Mouse (Mus musculus) kidney, postnatal 25 days (tissue): Measurements from ENCODE around the gene Gm20388.
A peak's percentile ranks its signal among the peaks of the same experiment; 100 is the strongest.

Experiments
- DNase-seq, 2 experiments: peaks; one replicate each; pipeline ENCODE4 v3.0.0; 2021; ENCODE audit warnings: mixed read lengths in 2 of 2

The Gm20388 gene

GRCm38 (mm10) chr8:123202288-123202687, 3291.6 kb downstream of the Gm20388 start:
- peak in 1 of 2 experiments; percentile 84 for DNase-seq

- DNase-seq = no peak
These were observed 3292.9 kb downstream of the Gm20388 start for GRCm38 (mm10) chr8:123203571-123203970.

- no peak for DNase-seq
These were observed 3301.2 kb downstream of the Gm20388 start for GRCm38 (mm10) chr8:123211876-123212275.

GRCm38 (mm10) chr8:123212321-123213117, 3301.9 kb downstream of the Gm20388 start, which contains the start of the genes Chmp1a and Spata33:
TSS of gene Chmp1a (minus strand) at chr8:123212763.
TSS of gene Spata33 (plus strand) at chr8:123212832.
- DNase-seq = peak; percentile 96 to 98

GRCm38 (mm10) chr8:123213118-123213772, 3302.6 kb downstream of the Gm20388 start:
- no peak for DNase-seq

- DNase-seq = no peak
These were observed 3304.8 kb downstream of the Gm20388 start for GRCm38 (mm10) chr8:123215430-123215829.

GRCm38 (mm10) chr8:123220917-123221316, 3310.3 kb downstream of the Gm20388 start:
- DNase-seq = no peak

- DNase-seq = peak; percentile 96 to 97
These were observed 3313.9 kb downstream of the Gm20388 start, which contains the start of gene Cdk10 for GRCm38 (mm10) chr8:123224278-123225266. TSS of gene Cdk10 (plus strand) at chr8:123224842.

GRCm38 (mm10) chr8:123228416-123228815, 3317.8 kb downstream of the Gm20388 start:
- DNase-seq = no peak

GRCm38 (mm10) chr8:123230326-123230725, 3319.7 kb downstream of the Gm20388 start:
- peak in 1 of 2 experiments; percentile 32 for DNase-seq

- DNase-seq = peak; percentile 24 to 51
These were observed 3321.1 kb downstream of the Gm20388 start for GRCm38 (mm10) chr8:123231742-123232141.

GRCm38 (mm10) chr8:123232553-123232952, 3321.9 kb downstream of the Gm20388 start:
- peak in 1 of 2 experiments; percentile 30 for DNase-seq

- DNase-seq = no peak
These were observed 3322.7 kb downstream of the Gm20388 start for GRCm38 (mm10) chr8:123233300-123233699.

- DNase-seq = no peak
These were observed 3323.1 kb downstream of the Gm20388 start for GRCm38 (mm10) chr8:123233760-123234159.

- DNase-seq = no peak
These were observed 3324.4 kb downstream of the Gm20388 start for GRCm38 (mm10) chr8:123234918-123235519.

- DNase-seq = peak; percentile 94 to 95
These were observed 3325.2 kb downstream of the Gm20388 start, which contains the start of gene Spata2l for GRCm38 (mm10) chr8:123235520-123236497. TSS of gene Spata2l (minus strand) at chr8:123236233.

- DNase-seq = peak in 1 of 2 experiments; percentile 19
These were observed 3328.8 kb downstream of the Gm20388 start for GRCm38 (mm10) chr8:123239398-123239797.

- DNase-seq = no peak
These were observed 3331.7 kb downstream of the Gm20388 start for GRCm38 (mm10) chr8:123242107-123242923.

- DNase-seq = no peak
These were observed 3332.4 kb downstream of the Gm20388 start for GRCm38 (mm10) chr8:123243053-123243452.

- peak; percentile 56 to 83 for DNase-seq
These were observed 3333.7 kb downstream of the Gm20388 start for GRCm38 (mm10) chr8:123244382-123244781.
